Mouse (Mus musculus) kidney, postnatal 0 days (tissue): Measurements from ENCODE around the gene Acp6. TPM values are rescaled to one million over a fixed set of nuclear protein-coding genes. Genes with fewer than 3 reads are reported as not detected.
"Not testable (repeated sequence)": the region's sequence is repeated elsewhere in the genome, so short reads cannot be mapped to it uniquely, and the experiment has no call there.

Experiments used
- ATAC-seq: fragments of 200-750 bp; cut with Nextera tagmentation; replicated peaks from 2 replicates; pipeline ENCODE4 v1.8.0; 2017; ENCODE audit warnings: low read depth, moderate number of reproducible peaks, moderate TSS enrichment, moderate library complexity; ENCODE audit not compliant: low FRiP score
- DNase-seq: peaks from one replicate; pipeline ENCODE4 v3.0.0-alpha.2; 2016; ENCODE audit warnings: low spot score
- H3K27ac ChIP-seq: fragments of 300-500 bp; sonication (generic); 2 replicates; pipeline ENCODE4 v1.5.1; 2014; ENCODE audit warnings: mild to moderate bottlenecking
- H3K27me3 ChIP-seq: fragments of 300-500 bp; sonication (generic); 2 replicates; pipeline ENCODE4 v1.6.1; 2014; ENCODE audit warnings: low read length, mixed read lengths; ENCODE audit not compliant: insufficient read depth
- H3K36me3 ChIP-seq: fragments of 300-500 bp; sonication (generic); 2 replicates; pipeline ENCODE4 v1.6.1; 2014; ENCODE audit warnings: low read length, mixed read lengths; ENCODE audit not compliant: insufficient read depth
- H3K4me1 ChIP-seq: fragments of 300-500 bp; sonication (generic); replicated peaks from 2 replicates; pipeline ENCODE4 v1.6.1; 2014; ENCODE audit warnings: antibody characterized with exemption, low read length, mixed read lengths; ENCODE audit not compliant: insufficient read depth
- H3K4me2 ChIP-seq: fragments of 300-500 bp; sonication (generic); 2 replicates; pipeline ENCODE4 v1.6.1; 2014; ENCODE audit warnings: mild to moderate bottlenecking, low read length, moderate library complexity, mixed read lengths
- H3K4me3 ChIP-seq: fragments of 300-500 bp; sonication (generic); replicated peaks from 2 replicates; pipeline ENCODE4 v1.5.1; 2014; ENCODE audit warnings: low read depth, low read length
- H3K9ac ChIP-seq: fragments of 300-500 bp; sonication (generic); 2 replicates; pipeline ENCODE4 v1.6.1; 2014; ENCODE audit warnings: low read depth, low read length
- H3K9me3 ChIP-seq: fragments of 300-500 bp; sonication (generic); replicated peaks from 2 replicates; pipeline ENCODE4 v1.6.1; 2016; ENCODE audit warnings: low read length, inconsistent platforms, mixed read lengths
- CTCF ChIP-seq: IDR thresholded peaks from 2 replicates; pipeline ENCODE4 v1.5.1; 2016; ENCODE audit warnings: antibody characterized with exemption, low read depth, mild to moderate bottlenecking, moderate library complexity
- WGBS: fragments of 180-500 bp; shearing (Covaris S2); extraction: QIAGEN DNeasy Blood & Tissue Kit; methylation state at CpG from one replicate; pipeline ENCODE4 v1.1.7; 2014; 5-methylcytosine and 5-hydroxymethylcytosine counted together
- polyA plus RNA-seq: library from polyadenylated mRNA; unstranded; fragments of >200 nt; fragmentation: Nextera tagmentation; extraction: Ambion mirVana; gene quantifications from 2 replicates; pipeline ENCODE4 v1.2.1, GENCODE M21; 2015

Gene Acp6
- 54.2 and 56.6 TPM in 2 replicates for polyA plus RNA-seq

- H3K4me3 ChIP-seq, result peak within 1 kb of the TSS; percentile 66
- no peaks in the 10 kb centered on the region for H3K36me3 ChIP-seq
- peak within 1 kb of the TSS; percentile 68 for H3K4me2 ChIP-seq
- peak within 1 kb of the TSS; percentile 90 for H3K27ac ChIP-seq
- 0 out of 2 replicates have a peak, but pooled peaks cover 3% of the 10 kb centered on the region for H3K4me1 ChIP-seq
- DNase-seq, result peak; percentile 95
- WGBS, result 0% methylated on average over 53 of the region's 54 CpGs
- no peaks in the 10 kb centered on the region for H3K27me3 ChIP-seq
- no peak for TF ChIP-seq CTCF
- peak; percentile 90 for ATAC-seq
- no peaks in the 10 kb centered on the region for H3K9me3 ChIP-seq
- peak within 1 kb of the TSS; percentile 67 for H3K9ac ChIP-seq
Observed at GRCm38 (mm10) chr3:97158611-97159508, at the start of gene Acp6. Gene Acp6 (plus strand): TSS chr3:97158777.

GRCm38 (mm10) chr3:97117511-97117910 lies 41.1 kb upstream of the Acp6 start:
- no peak for DNase-seq
- no peak for TF ChIP-seq CTCF
- WGBS, result 72% methylated on average over 6 of the region's 6 CpGs
- no peak for ATAC-seq
- Histone ChIP-seq H3K4me1 (no peaks in the 10 kb centered on the region), H3K27me3 (no peaks in the 10 kb centered on the region), H3K9me3 (no peaks in the 10 kb centered on the region), H3K27ac (no peak overlapping the region), H3K36me3 (no peaks in the 10 kb centered on the region), H3K4me3 (no peak overlapping the region), H3K4me2 (no peak overlapping the region), H3K9ac (no peak overlapping the region)

- no peaks in the 10 kb centered on the region for H3K4me1 ChIP-seq
- no peak overlapping the region for H3K4me3 ChIP-seq
- H3K4me2 ChIP-seq, result no peak overlapping the region
- no peak overlapping the region for H3K9ac ChIP-seq
- H3K27ac ChIP-seq, result no peak overlapping the region
- ATAC-seq, result no peak
- H3K36me3 ChIP-seq, result no peaks in the 10 kb centered on the region
- 50% methylated on average over 12 of the region's 12 CpGs for WGBS
- H3K9me3 ChIP-seq, result no peaks in the 10 kb centered on the region
- DNase-seq, result no peak
- no peaks in the 10 kb centered on the region for H3K27me3 ChIP-seq
- TF ChIP-seq CTCF, result peak; percentile 31; the same call in 1 of the 2 replicates
Observed at GRCm38 (mm10) chr3:97118313-97118712, 40.3 kb upstream of the Acp6 start.

GRCm38 (mm10) chr3:97124193-97124592 lies 34.4 kb upstream of the Acp6 start:
- Histone ChIP-seq H3K36me3 (no peaks in the 10 kb centered on the region), H3K9me3 (no peaks in the 10 kb centered on the region), H3K4me3 (no peak overlapping the region), H3K4me2 (no peak overlapping the region), H3K27ac (no peak overlapping the region), H3K4me1 (no peaks in the 10 kb centered on the region), H3K27me3 (no peaks in the 10 kb centered on the region), H3K9ac (no peak overlapping the region)
- no peak for ATAC-seq
- peak; percentile 44 for DNase-seq
- 29% methylated on average over 7 of the region's 7 CpGs for WGBS
- no peak for TF ChIP-seq CTCF

- H3K27me3 ChIP-seq, result no peaks in the 10 kb centered on the region
- no peak overlapping the region for H3K27ac ChIP-seq
- DNase-seq, result no peak
- no peaks in the 10 kb centered on the region for H3K36me3 ChIP-seq
- no peak for TF ChIP-seq CTCF
- 78% methylated on average over 4 of the region's 4 CpGs for WGBS
- no peak overlapping the region for H3K4me3 ChIP-seq
- ATAC-seq, result no peak
- H3K9me3 ChIP-seq, result no peaks in the 10 kb centered on the region
- H3K4me2 ChIP-seq, result no peak overlapping the region
- no peaks in the 10 kb centered on the region for H3K4me1 ChIP-seq
- H3K9ac ChIP-seq, result no peak overlapping the region
Observed at GRCm38 (mm10) chr3:97129410-97129809, 29.2 kb upstream of the Acp6 start.

- H3K27me3 ChIP-seq, ATAC-seq, H3K9ac ChIP-seq, H3K36me3 ChIP-seq, H3K4me3 ChIP-seq, H3K27ac ChIP-seq, DNase-seq, H3K9me3 ChIP-seq, H3K4me1 ChIP-seq, H3K4me2 ChIP-seq: not testable (repeated sequence)
- WGBS, result 81% methylated on average over 1 of the region's 1 CpGs
Observed at GRCm38 (mm10) chr3:97137666-97138065, 20.9 kb upstream of the Acp6 start.
